Mouse (Mus musculus): Measurements from ENCODE around the gene Kif1a.

- TF ChIP-seq CTCF (IDR thresholded peaks at IDR 0.05; ENCODE audit: low read depth), result no peak
- no peak for TF ChIP-seq EP300 (optimal IDR thresholded peaks at IDR 0.05)
Measured at GRCm38 (mm10) chr1:93124066-93124465, 22.3 kb upstream of the Kif1a start.

All from stomach, postnatal 0 days (tissue).